Mouse (Mus musculus): ENCODE results near the gene Rev1.

DNA sequence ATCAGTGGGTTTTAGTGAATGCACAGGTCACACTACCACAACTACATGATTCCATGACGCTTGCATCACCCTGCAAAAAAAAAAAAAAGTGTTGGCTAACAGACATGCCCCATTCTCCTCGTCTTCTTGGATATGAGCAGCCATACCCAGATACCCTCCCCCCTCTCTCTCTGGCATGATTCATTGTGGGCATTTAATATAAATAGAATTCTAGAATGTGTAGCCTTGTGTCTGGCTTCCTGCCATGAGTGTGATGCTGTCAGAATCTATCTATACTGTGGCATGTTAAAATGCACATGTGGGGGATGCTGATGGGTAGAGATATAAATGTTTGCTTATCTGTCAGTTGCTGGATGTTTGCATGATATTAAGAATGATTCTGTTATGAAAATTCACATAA is 36.1 kb upstream of the Rev1 start:
- TF ChIP-seq MAZ (IDR thresholded peaks at IDR 0.05; ENCODE audit: low read depth, low read length), result no peak
- no peak for TF ChIP-seq CTCF (IDR thresholded peaks at IDR 0.05 in 2 of 3, conservative IDR thresholded peaks at IDR 0.05 in 1 of 3; ENCODE audit: control insufficient read depth in 1 of 3, insufficient read depth in 1 of 3, low read depth in 2 of 3, low read length in 3 of 3, poor library complexity in 1 of 3, severe bottlenecking in 1 of 3)
- no peak for TF ChIP-seq KAT2A (conservative IDR thresholded peaks at IDR 0.05; ENCODE audit: low read depth, low read length)
- TF ChIP-seq EP300 (IDR thresholded peaks at IDR 0.05; ENCODE audit: low read depth in 1 of 2, low read length in 2 of 2), result no peak
- no peak for TF ChIP-seq POLR2A (IDR thresholded peaks at IDR 0.05; ENCODE audit: control insufficient read depth in 1 of 2, insufficient read depth in 1 of 2, low read depth in 1 of 2, low read length in 2 of 2, poor library complexity in 1 of 2)
- TF ChIP-seq HCFC1 (IDR thresholded peaks at IDR 0.05; ENCODE audit: low read depth, low read length), result no peak
- TF ChIP-seq MAFK (IDR thresholded peaks at IDR 0.05; ENCODE audit: borderline replicate concordance, low read depth, low read length), result no peak
- TF ChIP-seq JUND (IDR thresholded peaks at IDR 0.05; ENCODE audit: low read depth, low read length), result no peak
- no peak for TF ChIP-seq ZC3H11A (IDR thresholded peaks at IDR 0.05; ENCODE audit: low read depth, low read length)
- no peak for TF ChIP-seq POLR2AphosphoS2 (IDR thresholded peaks at IDR 0.05; ENCODE audit: low read length)
- no peak for TF ChIP-seq BHLHE40 (IDR thresholded peaks at IDR 0.05; ENCODE audit: borderline replicate concordance, low read depth, low read length)
- no peak for TF ChIP-seq NRF1 (IDR thresholded peaks at IDR 0.05; ENCODE audit: insufficient read depth, low read depth, low read length, poor library complexity, severe bottlenecking)
- no peak for TF ChIP-seq MXI1 (IDR thresholded peaks at IDR 0.05; ENCODE audit: low read depth, low read length)
- no peak for TF ChIP-seq CHD1 (IDR thresholded peaks at IDR 0.05; ENCODE audit: low read depth, low read length)
